Mouse (Mus musculus) liver, embryonic 16.5 days (tissue): Measurements from ENCODE around the gene Ranbp17. TPM values are rescaled to one million over a fixed set of nuclear protein-coding genes. Genes with fewer than 3 reads are reported as not detected.
"Not testable (repeated sequence)": the region's sequence is repeated elsewhere in the genome, so short reads cannot be mapped to it uniquely, and the experiment has no call there.

Experiments
- ATAC-seq: fragments of 200-750 bp; cut with Nextera tagmentation; 2 replicates; pipeline ENCODE4 v1.8.0; 2017; ENCODE audit warnings: low read depth, mild to moderate bottlenecking, moderate number of reproducible peaks, moderate library complexity
- H3K27ac ChIP-seq: fragments of 300-500 bp; sonication (generic); 2 replicates; pipeline ENCODE4 v1.5.1; 2014; ENCODE audit warnings: mild to moderate bottlenecking, low read length
- H3K27me3 ChIP-seq: fragments of 300-500 bp; sonication (generic); 2 replicates; pipeline ENCODE4 v1.6.1; 2014; ENCODE audit warnings: low read depth, low read length, mixed read lengths; ENCODE audit not compliant: control insufficient read depth, insufficient read depth
- H3K36me3 ChIP-seq: fragments of 300-500 bp; sonication (generic); 2 replicates; pipeline ENCODE4 v1.6.1; 2014; ENCODE audit warnings: mild to moderate bottlenecking; ENCODE audit not compliant: control insufficient read depth, insufficient read depth
- H3K4me1 ChIP-seq: fragments of 300-500 bp; sonication (generic); 2 replicates; pipeline ENCODE4 v1.6.1; 2014; ENCODE audit warnings: low read depth, low read length, mixed read lengths; ENCODE audit not compliant: control insufficient read depth
- H3K4me2 ChIP-seq: fragments of 300-500 bp; sonication (generic); 2 replicates; pipeline ENCODE4 v1.6.1; 2014; ENCODE audit warnings: low read depth, low read length, mixed read lengths
- H3K4me3 ChIP-seq: fragments of 300-500 bp; sonication (generic); 2 replicates; pipeline ENCODE4 v1.5.1; 2014; ENCODE audit warnings: low read depth, mild to moderate bottlenecking, low read length
- H3K9ac ChIP-seq: fragments of 300-500 bp; sonication (generic); 2 replicates; pipeline ENCODE4 v1.6.1; 2014; ENCODE audit warnings: low read depth, low read length
- H3K9me3 ChIP-seq: fragments of 300-500 bp; sonication (generic); replicated peaks from 2 replicates; pipeline ENCODE4 v1.6.1; 2016; ENCODE audit warnings: low read length; ENCODE audit not compliant: control insufficient read depth
- WGBS: fragments of 180-500 bp; shearing (Covaris S2); extraction: QIAGEN DNeasy Blood & Tissue Kit; methylation state at CpG from one replicate; pipeline ENCODE4 v1.1.7; 2014; ENCODE audit not compliant: insufficient replicate concordance; 5-methylcytosine and 5-hydroxymethylcytosine counted together
- polyA plus RNA-seq: library from polyadenylated mRNA; unstranded; fragments of >200 nt; fragmentation: Nextera tagmentation; extraction: Ambion mirVana; gene quantifications from 2 replicates; pipeline ENCODE4 v1.2.1, GENCODE M21; 2015

Gene Ranbp17
- polyA plus RNA-seq, 1 experiment from 2014 or later = 3.2 TPM

GRCm38 (mm10) chr11:33454069-33454468 is 59.5 kb downstream of the Ranbp17 start:
- H3K4me2 ChIP-seq = no peak overlapping the region
- no peaks in the 10 kb centered on the region for H3K4me1 ChIP-seq
- H3K36me3 ChIP-seq = no peaks in the 10 kb centered on the region
- H3K4me3 ChIP-seq = no peak overlapping the region
- no peaks in the 10 kb centered on the region for H3K9me3 ChIP-seq
- no peak overlapping the region for H3K9ac ChIP-seq
- WGBS = 80% methylated on average over 3 of the region's 3 CpGs
- ATAC-seq = no peak
- H3K27me3 ChIP-seq = no peaks in the 10 kb centered on the region
- H3K27ac ChIP-seq = no peak overlapping the region

DNA sequence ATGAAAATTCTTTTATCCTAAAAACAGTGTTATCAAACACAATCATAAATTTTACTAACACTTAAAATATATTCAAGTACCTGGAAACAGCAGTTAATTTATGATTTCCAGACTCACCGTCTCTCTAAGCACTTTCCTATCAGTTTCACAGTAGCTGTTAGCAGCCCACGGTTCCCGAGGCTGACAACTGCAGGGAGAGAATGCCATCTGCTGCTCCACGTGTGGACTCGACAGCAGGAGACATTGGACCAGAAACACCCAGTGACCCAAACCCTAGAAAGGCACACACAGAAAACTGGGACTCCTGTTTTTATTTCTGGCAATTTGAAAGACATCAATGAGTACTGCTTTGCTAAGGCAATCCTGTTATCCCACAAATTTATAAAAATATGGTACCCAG is 79.7 kb downstream of the Ranbp17 start:
- WGBS = 43% methylated on average over 5 of the region's 5 CpGs
- H3K4me2 ChIP-seq = no peak overlapping the region
- no peak overlapping the region for H3K27ac ChIP-seq
- H3K36me3 ChIP-seq = no peaks in the 10 kb centered on the region
- no peak overlapping the region for H3K4me3 ChIP-seq
- H3K27me3 ChIP-seq = no peaks in the 10 kb centered on the region
- H3K4me1 ChIP-seq = no peaks in the 10 kb centered on the region
- H3K9ac ChIP-seq = no peak overlapping the region
- no peak for ATAC-seq
- no peaks in the 10 kb centered on the region for H3K9me3 ChIP-seq

DNA sequence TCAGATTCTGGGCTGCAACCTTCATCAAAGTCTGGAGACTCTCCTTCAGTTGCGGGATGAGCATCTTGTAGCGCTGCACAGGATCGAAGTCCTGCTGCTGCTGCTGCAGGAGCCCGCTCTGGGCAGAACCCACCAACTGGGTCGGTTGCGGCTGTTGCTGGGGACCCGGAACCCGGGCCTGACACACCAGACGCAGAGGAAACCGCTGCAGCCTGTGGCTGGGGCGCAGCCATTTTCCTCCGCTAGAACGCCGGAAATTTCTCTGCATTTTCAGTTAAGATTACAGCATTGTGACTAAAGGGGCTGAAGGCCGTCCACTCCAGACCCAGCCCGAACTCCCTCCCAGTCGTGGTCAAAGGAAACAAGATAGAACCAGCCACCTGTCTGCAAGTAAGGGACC is 85.3 kb downstream of the Ranbp17 start:
- H3K4me2 ChIP-seq, H3K9ac ChIP-seq, H3K27me3 ChIP-seq, H3K4me3 ChIP-seq, H3K9me3 ChIP-seq, ATAC-seq, H3K27ac ChIP-seq, H3K4me1 ChIP-seq, H3K36me3 ChIP-seq: not testable (repeated sequence)
- 77% methylated on average over 17 of the region's 17 CpGs for WGBS

DNA sequence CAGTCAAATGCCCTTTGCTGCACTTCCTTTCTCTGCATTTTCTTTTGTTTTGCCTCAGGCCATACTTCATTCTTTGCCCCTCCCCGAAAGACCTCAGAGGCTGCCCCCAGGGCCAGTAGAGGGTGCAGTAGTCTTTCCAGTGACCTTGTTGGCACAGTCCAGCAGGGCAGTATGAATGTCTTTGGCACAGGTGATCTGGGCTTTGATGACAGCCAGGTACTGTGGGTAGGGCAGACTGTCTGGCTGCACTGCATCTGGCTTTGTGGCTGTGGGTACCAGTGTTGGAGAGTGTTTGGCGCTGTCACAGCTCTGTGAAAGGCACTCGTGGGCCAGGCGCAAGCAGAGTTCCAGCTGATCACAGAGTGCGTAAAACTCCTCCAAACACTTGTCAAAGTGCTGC is 85.8 kb downstream of the Ranbp17 start:
- not testable (repeated sequence) for H3K4me2 ChIP-seq, H3K9me3 ChIP-seq, H3K27ac ChIP-seq, ATAC-seq, H3K36me3 ChIP-seq, H3K9ac ChIP-seq, H3K4me1 ChIP-seq, H3K27me3 ChIP-seq, H3K4me3 ChIP-seq
- 79% methylated on average over 5 of the region's 5 CpGs for WGBS

GRCm38 (mm10) chr11:33422226-33422625 is 91.3 kb downstream of the Ranbp17 start:
- Histone ChIP-seq H3K4me2 (no peak overlapping the region), H3K4me3 (no peak overlapping the region), H3K9me3 (no peaks in the 10 kb centered on the region), H3K4me1 (no peaks in the 10 kb centered on the region), H3K27ac (no peak overlapping the region), H3K9ac (no peak overlapping the region), H3K36me3 (no peaks in the 10 kb centered on the region), H3K27me3 (no peaks in the 10 kb centered on the region)
- ATAC-seq = no peak
- WGBS = 58% methylated on average over 3 of the region's 3 CpGs

GRCm38 (mm10) chr11:33404651-33405050 is 108.9 kb downstream of the Ranbp17 start:
- no peak for ATAC-seq
- Histone ChIP-seq H3K27ac (no peak overlapping the region), H3K9ac (no peak overlapping the region), H3K36me3 (no peaks in the 10 kb centered on the region), H3K27me3 (no peaks in the 10 kb centered on the region), H3K9me3 (no peaks in the 10 kb centered on the region), H3K4me1 (no peaks in the 10 kb centered on the region), H3K4me2 (no peak overlapping the region), H3K4me3 (no peak overlapping the region)
- 75% methylated on average over 4 of the region's 4 CpGs for WGBS

DNA sequence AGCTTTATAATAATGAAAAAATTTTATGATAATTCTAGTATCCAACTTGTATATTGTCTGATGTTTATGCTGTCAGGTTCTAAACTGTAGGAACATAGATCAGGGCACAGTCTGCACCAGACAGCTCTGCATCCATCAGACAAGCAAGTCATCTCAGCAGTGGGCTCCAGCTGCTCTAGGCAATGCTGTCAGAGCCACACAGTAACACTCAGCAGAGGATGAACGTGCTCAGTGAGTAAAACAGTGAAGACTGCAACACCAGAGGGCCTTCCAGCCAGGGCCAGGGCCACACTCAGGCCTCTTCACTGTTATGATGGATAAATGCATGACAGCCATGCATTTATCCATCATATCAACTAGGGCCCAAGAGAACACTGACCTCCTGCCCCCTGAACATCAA is 114.2 kb downstream of the Ranbp17 start:
- Histone ChIP-seq H3K4me1 (no peaks in the 10 kb centered on the region), H3K27me3 (no peaks in the 10 kb centered on the region), H3K27ac (no peak overlapping the region), H3K9me3 (no peaks in the 10 kb centered on the region), H3K4me3 (no peak overlapping the region), H3K9ac (no peak overlapping the region), H3K4me2 (no peak overlapping the region), H3K36me3 (no peaks in the 10 kb centered on the region)
- ATAC-seq = no peak
- 64% methylated on average over 1 of the region's 1 CpGs for WGBS

DNA sequence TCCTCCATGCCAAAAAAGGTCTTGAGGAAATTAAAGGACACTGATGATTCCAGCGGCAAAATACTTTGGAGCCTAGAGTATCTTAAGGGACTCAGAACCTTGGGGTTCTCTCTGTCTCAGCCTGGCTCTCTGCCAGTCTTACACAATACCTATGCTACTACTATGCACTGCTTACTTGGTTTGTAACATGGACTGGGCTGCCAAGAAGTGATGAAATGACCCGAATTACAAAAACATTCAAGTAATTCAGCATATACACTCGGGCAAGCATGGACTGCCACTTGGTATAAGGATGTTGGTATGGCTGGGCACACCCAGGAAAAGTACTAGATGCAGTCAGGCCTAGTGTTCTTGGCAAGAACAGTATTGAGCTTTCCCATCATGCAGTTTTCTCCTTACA is 114.8 kb downstream of the Ranbp17 start:
- ATAC-seq = no peak
- H3K27me3 ChIP-seq = no peaks in the 10 kb centered on the region
- H3K9ac ChIP-seq = no peak overlapping the region
- 56% methylated on average over 3 of the region's 3 CpGs for WGBS
- no peaks in the 10 kb centered on the region for H3K36me3 ChIP-seq
- no peak overlapping the region for H3K4me2 ChIP-seq
- no peaks in the 10 kb centered on the region for H3K9me3 ChIP-seq
- H3K4me1 ChIP-seq = no peaks in the 10 kb centered on the region
- no peak overlapping the region for H3K4me3 ChIP-seq
- no peak overlapping the region for H3K27ac ChIP-seq

- Histone ChIP-seq H3K9me3 (no peaks in the 10 kb centered on the region), H3K9ac (no peak overlapping the region), H3K27ac (no peak overlapping the region), H3K36me3 (no peaks in the 10 kb centered on the region), H3K27me3 (no peaks in the 10 kb centered on the region), H3K4me2 (no peak overlapping the region), H3K4me1 (no peaks in the 10 kb centered on the region), H3K4me3 (no peak overlapping the region)
- ATAC-seq = no peak
- 74% methylated on average over 6 of the region's 6 CpGs for WGBS
Observed at GRCm38 (mm10) chr11:33396275-33396674, 117.3 kb downstream of the Ranbp17 start.

DNA sequence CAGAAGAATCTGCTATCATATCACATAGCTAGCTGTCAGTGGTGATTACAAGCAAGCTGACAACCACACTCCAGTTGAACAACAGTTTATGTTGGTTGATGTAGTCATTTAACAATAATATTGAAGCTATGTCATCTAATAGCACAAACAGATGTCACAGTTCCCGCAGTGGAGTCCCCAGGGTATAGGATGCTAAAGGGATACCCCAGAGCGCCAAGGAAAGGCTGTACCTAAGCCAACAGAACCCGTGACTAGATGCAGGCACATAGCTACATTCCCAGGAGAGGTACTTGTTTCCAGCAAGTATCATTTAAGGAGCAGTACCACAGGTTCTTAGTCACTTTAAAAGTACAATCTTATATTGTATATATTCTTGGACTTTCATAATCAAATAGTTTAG is 119.5 kb downstream of the Ranbp17 start:
- ATAC-seq = no peak
- Histone ChIP-seq H3K9ac (no peak overlapping the region), H3K4me1 (no peaks in the 10 kb centered on the region), H3K36me3 (no peaks in the 10 kb centered on the region), H3K9me3 (no peaks in the 10 kb centered on the region), H3K4me2 (no peak overlapping the region), H3K4me3 (no peak overlapping the region), H3K27ac (no peak overlapping the region), H3K27me3 (no peaks in the 10 kb centered on the region)
- WGBS = 57% methylated on average over 3 of the region's 3 CpGs
